Mouse (Mus musculus): Measurements from ENCODE around the gene Tmem196. TPM values are rescaled to one million over a fixed set of nuclear protein-coding genes. Genes with fewer than 3 reads are reported as not detected.

Gene Tmem196
- polyA plus RNA-seq (2014; fragmentation: Illumina TruSeq; extraction: RNeasy Lipid Tissue Mini Kit (QIAGEN cat#74804)), result 0.26 TPM

GRCm38 (mm10) chr12:119945589-119946310 lies at the start of gene Tmem196:
TSS of gene Tmem196 (plus strand) at chr12:119945822.

